Mouse (Mus musculus) bone marrow macrophage, adult 2 months (primary cell): ENCODE results near the gene Thsd4.

ENCODE experiments used
- CTCF ChIP-seq: IDR thresholded peaks from 2 replicates; pipeline ENCODE4 v1.5.1; 2012; ENCODE audit warnings: low read depth, mild to moderate bottlenecking, low read length, moderate library complexity
- POLR2A ChIP-seq: IDR thresholded peaks from 2 replicates; pipeline ENCODE4 v1.6.1; 2012; ENCODE audit warnings: mild to moderate bottlenecking, low read depth, low read length, borderline replicate concordance

DNA sequence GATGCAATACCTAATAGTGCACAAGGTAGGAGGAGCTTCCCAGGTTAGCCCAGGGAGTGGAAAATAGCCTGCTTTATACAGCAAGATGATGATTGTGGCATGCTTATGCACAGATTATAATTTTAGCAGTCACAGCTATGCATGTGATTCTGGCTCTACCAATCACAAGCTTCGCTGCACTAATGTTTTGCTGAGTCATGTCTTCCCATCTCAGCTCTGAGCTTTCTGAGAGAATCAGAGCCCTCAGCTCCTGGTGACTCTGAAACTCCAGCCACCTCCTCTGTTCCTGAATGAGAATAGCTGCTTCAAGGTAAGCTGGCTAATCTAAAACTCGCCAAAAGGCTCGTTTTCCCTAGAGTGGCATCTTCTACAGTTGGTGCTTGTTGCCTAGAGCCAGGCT is 591.6 kb downstream of the Thsd4 start:
- TF ChIP-seq CTCF (no peak), POLR2A (no peak)
